Mouse (Mus musculus) adrenal gland, adult 2 months (tissue): ENCODE measurements around the gene Egfem1. TPM values are rescaled to one million over a fixed set of nuclear protein-coding genes. Genes with fewer than 3 reads are reported as not detected.

Experiments
- DNase-seq: peaks from one replicate; pipeline ENCODE4 v3.0.0; 2021
- polyA plus RNA-seq: library from polyadenylated mRNA; depleted of rRNA; stranded (reverse); fragments of >200 nt; gene quantifications from 2 replicates; pipeline ENCODE4 v1.2.3, GENCODE M21; 2012
- total RNA-seq, 2 experiments: library from RNA; stranded (reverse); gene quantifications; 2 replicates each; pipeline ENCODE4 v1.2.3; 2021

Gene Egfem1
- total and polyA plus RNA-seq, 3 experiments: 0.18 TPM; not detected in 2

GRCm38 (mm10) chr3:29342223-29342791 is 260.5 kb downstream of the Egfem1 start:
- DNase-seq: no peak

DNA sequence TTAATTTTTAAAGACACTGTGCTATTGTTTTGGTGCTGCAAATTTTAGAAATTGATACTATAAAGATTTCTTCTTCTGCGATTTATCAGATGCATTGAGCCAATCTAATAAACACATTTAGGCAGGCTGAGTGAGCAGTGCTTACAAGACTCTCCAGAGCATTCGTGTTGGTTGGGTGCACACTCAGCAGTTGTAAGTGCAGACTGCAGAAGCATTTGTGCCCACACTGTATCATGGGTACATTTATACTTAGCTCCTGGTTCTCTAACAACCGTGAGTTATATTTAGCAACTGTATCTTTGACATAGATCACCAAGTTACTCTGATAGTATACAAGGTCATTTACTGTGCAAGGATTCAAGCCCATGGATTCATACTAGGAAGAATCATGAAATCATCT is 264.0 kb downstream of the Egfem1 start:
- no peak for DNase-seq

GRCm38 (mm10) chr3:29366907-29367306 is 285.1 kb downstream of the Egfem1 start:
- DNase-seq: no peak

DNA sequence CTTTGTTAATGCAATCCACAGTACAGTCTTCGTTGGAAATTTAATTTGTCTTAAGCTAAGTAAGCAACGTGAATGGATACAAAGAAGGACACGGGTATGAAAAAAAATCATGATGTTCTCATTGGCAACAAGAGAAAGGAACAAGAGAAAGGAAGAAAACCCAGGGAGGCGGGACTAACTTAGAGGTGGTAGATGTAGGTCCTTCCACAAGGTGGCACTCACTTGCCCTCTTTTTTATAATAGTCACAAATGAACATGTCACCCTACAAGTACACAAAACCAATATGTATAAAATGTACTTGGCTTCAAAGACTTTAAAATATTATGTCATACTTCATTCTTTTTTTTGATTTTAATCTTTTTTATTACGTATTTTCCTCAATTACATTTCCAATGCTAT is 288.7 kb downstream of the Egfem1 start:
- peak; percentile 22 for DNase-seq

- DNase-seq: no peak
Measured at GRCm38 (mm10) chr3:29381255-29381654, 299.4 kb downstream of the Egfem1 start.

- no peak for DNase-seq
Measured at GRCm38 (mm10) chr3:29399064-29399463, 317.2 kb downstream of the Egfem1 start.

DNA sequence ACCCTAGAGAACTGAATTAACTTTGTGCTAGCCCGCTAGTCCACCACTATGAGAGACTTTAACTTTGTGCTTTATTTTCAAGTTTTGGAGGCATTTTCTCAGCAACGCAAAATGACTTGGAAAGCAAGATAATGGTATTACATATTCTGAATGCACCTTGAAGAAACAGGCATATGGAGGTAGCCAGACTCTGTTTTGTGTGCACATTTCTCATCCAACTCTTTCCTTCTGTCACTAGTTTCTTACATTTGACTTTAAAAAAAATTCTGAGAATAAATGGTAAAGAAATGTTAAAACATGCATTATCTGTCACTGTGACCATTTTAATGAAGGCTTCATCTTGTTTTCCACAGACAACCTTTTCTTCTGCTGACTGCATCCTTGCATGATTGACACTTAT is 339.8 kb downstream of the Egfem1 start:
- no peak for DNase-seq

- DNase-seq: no peak
Measured at GRCm38 (mm10) chr3:29432109-29433091, 350.6 kb downstream of the Egfem1 start.

DNA sequence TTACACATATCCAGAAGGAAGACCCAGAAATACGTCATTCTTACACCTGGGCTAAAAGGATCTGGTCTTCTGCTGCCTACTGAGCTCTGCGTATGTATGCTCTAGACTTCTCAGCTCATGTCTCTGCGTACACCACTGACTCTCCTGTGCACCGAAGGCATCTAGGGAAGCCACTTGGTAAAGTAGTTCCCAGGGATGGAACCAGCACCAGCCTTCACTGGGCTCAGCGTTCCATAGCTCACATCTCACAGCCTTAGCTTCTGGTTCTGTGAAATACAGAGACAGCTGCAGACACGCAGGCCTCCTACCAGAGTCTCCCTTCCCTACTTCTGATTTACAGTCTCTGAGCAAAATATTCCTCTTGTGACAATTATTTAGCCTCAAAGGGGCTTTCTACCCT is 361.2 kb downstream of the Egfem1 start:
- DNase-seq: no peak

GRCm38 (mm10) chr3:29444661-29445060 is 362.8 kb downstream of the Egfem1 start:
- peak; percentile 70 for DNase-seq

GRCm38 (mm10) chr3:29446081-29446480 is 364.3 kb downstream of the Egfem1 start:
- DNase-seq: peak; percentile 9

- DNase-seq: peak; percentile 66
Measured at GRCm38 (mm10) chr3:29448829-29449406, 367.1 kb downstream of the Egfem1 start.

GRCm38 (mm10) chr3:29498211-29498610 is 416.4 kb downstream of the Egfem1 start:
- DNase-seq: no peak

GRCm38 (mm10) chr3:29499188-29499587 is 417.4 kb downstream of the Egfem1 start:
- DNase-seq: no peak

- DNase-seq: no peak
Measured at GRCm38 (mm10) chr3:29525298-29525962, 443.6 kb downstream of the Egfem1 start.

GRCm38 (mm10) chr3:29525963-29526301 is 444.1 kb downstream of the Egfem1 start:
- DNase-seq: no peak

DNA sequence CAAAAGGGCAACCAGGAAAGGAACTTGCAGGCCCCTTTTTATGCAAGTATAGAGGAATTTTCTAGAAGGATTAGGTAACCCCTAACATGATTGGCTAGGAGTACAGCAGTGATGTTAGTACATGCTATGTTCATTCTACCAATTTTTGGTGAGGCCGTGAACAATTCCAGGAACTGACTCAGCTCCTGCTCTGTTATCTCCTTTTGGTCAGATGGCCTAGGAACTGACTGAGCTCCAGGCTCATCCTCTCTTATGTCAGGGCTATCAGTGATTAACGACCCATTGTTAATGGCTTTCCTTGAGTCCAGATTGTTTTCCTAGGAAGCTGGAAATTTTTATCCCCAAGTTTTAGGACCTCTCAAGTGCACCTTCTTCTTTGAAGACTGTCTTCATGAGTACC is 457.4 kb downstream of the Egfem1 start:
- DNase-seq: peak; percentile 32

- no peak for DNase-seq
Measured at GRCm38 (mm10) chr3:29539902-29540301, 458.1 kb downstream of the Egfem1 start.

GRCm38 (mm10) chr3:29541477-29542079 is 459.8 kb downstream of the Egfem1 start:
- no peak for DNase-seq

- peak; percentile 60 for DNase-seq
Measured at GRCm38 (mm10) chr3:29544056-29544455, 462.2 kb downstream of the Egfem1 start.

GRCm38 (mm10) chr3:29563171-29563570 is 481.3 kb downstream of the Egfem1 start:
- DNase-seq: no peak
